Mouse (Mus musculus): ENCODE measurements at regions not wholly inside any gene's neighbourhood (a gene's known extent, or its start where the extent isn't known, plus 50 kb on each side); places are given as distances from the start of the nearest gene placed in this dataset.

- Histone ChIP-seq H3K27ac (replicated peaks) (no peak overlapping the region), H3K36me3 (no peaks in the 10 kb centered on the region), H3K4me3 (no peak overlapping the region), H3K4me1 (replicated peaks) (no peaks in the 10 kb centered on the region), H3K9me3 (no peaks in the 10 kb centered on the region), H3K9ac (no peak overlapping the region), H3K27me3 (no peaks in the 10 kb centered on the region), H3K4me2 (no peak overlapping the region)
- 62% methylated on average over 6 of the region's 6 CpGs for WGBS
- no peak for ATAC-seq (ENCODE audit: low FRiP score, low read depth)
These were observed 188.4 kb upstream of the Ipo5 start for GRCm38 (mm10) chr14:120722546-120723112.

- no peak for ATAC-seq (ENCODE audit: low FRiP score, low read depth)
- Histone ChIP-seq H3K4me3 (no peak overlapping the region), H3K4me2 (no peak overlapping the region), H3K36me3 (no peaks in the 10 kb centered on the region), H3K27ac (replicated peaks) (no peak overlapping the region), H3K4me1 (replicated peaks) (no peaks in the 10 kb centered on the region), H3K27me3 (no peaks in the 10 kb centered on the region), H3K9ac (no peak overlapping the region), H3K9me3 (no peaks in the 10 kb centered on the region)
- 92% methylated on average over 10 of the region's 10 CpGs for WGBS
These were observed 182.9 kb upstream of the Ipo5 start for GRCm38 (mm10) chr14:120728107-120728506.

- Histone ChIP-seq H3K9ac (no peak overlapping the region), H3K4me2 (no peak overlapping the region), H3K4me1 (replicated peaks) (no peaks in the 10 kb centered on the region), H3K9me3 (no peaks in the 10 kb centered on the region), H3K4me3 (no peak overlapping the region), H3K36me3 (no peaks in the 10 kb centered on the region), H3K27ac (replicated peaks) (no peak overlapping the region), H3K27me3 (no peaks in the 10 kb centered on the region)
- no peak for ATAC-seq (ENCODE audit: low FRiP score, low read depth)
- WGBS = 52% methylated on average over 3 of the region's 3 CpGs
These were observed 180.8 kb upstream of the Ipo5 start for GRCm38 (mm10) chr14:120730226-120730625.

- ATAC-seq (ENCODE audit: low FRiP score, low read depth) = no peak
- Histone ChIP-seq H3K9me3 (no peaks in the 10 kb centered on the region), H3K27me3 (no peaks in the 10 kb centered on the region), H3K4me3 (no peak overlapping the region), H3K36me3 (no peaks in the 10 kb centered on the region), H3K9ac (no peak overlapping the region), H3K27ac (replicated peaks) (no peak overlapping the region), H3K4me1 (replicated peaks) (no peaks in the 10 kb centered on the region), H3K4me2 (no peak overlapping the region)
- 70% methylated on average over 7 of the region's 7 CpGs for WGBS
These were observed 179.2 kb upstream of the Ipo5 start for GRCm38 (mm10) chr14:120731679-120732281.

GRCm38 (mm10) chr14:120732400-120733138 lies 178.5 kb upstream of the Ipo5 start:
- ATAC-seq (ENCODE audit: low FRiP score, low read depth) = no peak
- Histone ChIP-seq H3K36me3 (no peaks in the 10 kb centered on the region), H3K9me3 (no peaks in the 10 kb centered on the region), H3K4me2 (no peak overlapping the region), H3K4me3 (no peak overlapping the region), H3K27me3 (no peaks in the 10 kb centered on the region), H3K27ac (replicated peaks) (no peak overlapping the region), H3K9ac (no peak overlapping the region), H3K4me1 (replicated peaks) (no peaks in the 10 kb centered on the region)
- 61% methylated on average over 15 of the region's 15 CpGs for WGBS

- ATAC-seq (ENCODE audit: low FRiP score, low read depth) = no peak
- no peaks in the 10 kb centered on the region for H3K9me3 ChIP-seq
- H3K9ac ChIP-seq = no peak overlapping the region
- H3K27ac ChIP-seq (replicated peaks) = no peak overlapping the region
- no peak overlapping the region for H3K4me2 ChIP-seq
- no peaks in the 10 kb centered on the region for H3K36me3 ChIP-seq
- no peaks in the 10 kb centered on the region for H3K4me1 ChIP-seq (replicated peaks)
- no peak overlapping the region for H3K4me3 ChIP-seq
- no peaks in the 10 kb centered on the region for H3K27me3 ChIP-seq
- 94% methylated on average over 5 of the region's 5 CpGs for WGBS
These were observed 169.5 kb upstream of the Ipo5 start for GRCm38 (mm10) chr14:120741492-120742054.

GRCm38 (mm10) chr14:120754011-120754410 lies 157.0 kb upstream of the Ipo5 start:
- H3K27me3 ChIP-seq = no peaks in the 10 kb centered on the region
- no peaks in the 10 kb centered on the region for H3K36me3 ChIP-seq
- no peaks in the 10 kb centered on the region for H3K4me1 ChIP-seq (replicated peaks)
- H3K9me3 ChIP-seq = no peaks in the 10 kb centered on the region
- no peak overlapping the region for H3K9ac ChIP-seq
- 70% methylated on average over 1 of the region's 1 CpGs for WGBS
- no peak overlapping the region for H3K27ac ChIP-seq (replicated peaks)
- ATAC-seq (ENCODE audit: low FRiP score, low read depth) = no peak
- no peak overlapping the region for H3K4me2 ChIP-seq
- H3K4me3 ChIP-seq = no peak overlapping the region

GRCm38 (mm10) chr14:120755389-120755788 lies 155.6 kb upstream of the Ipo5 start:
- Histone ChIP-seq H3K4me1 (replicated peaks) (no peaks in the 10 kb centered on the region), H3K36me3 (no peaks in the 10 kb centered on the region), H3K27me3 (no peaks in the 10 kb centered on the region), H3K4me3 (no peak overlapping the region), H3K4me2 (no peak overlapping the region), H3K9ac (no peak overlapping the region), H3K27ac (replicated peaks) (no peak overlapping the region), H3K9me3 (no peaks in the 10 kb centered on the region)
- ATAC-seq (ENCODE audit: low FRiP score, low read depth) = no peak
- 74% methylated on average over 10 of the region's 10 CpGs for WGBS

GRCm38 (mm10) chr14:120758200-120758830 lies 152.7 kb upstream of the Ipo5 start:
- Histone ChIP-seq H3K9ac (no peak overlapping the region), H3K9me3 (no peaks in the 10 kb centered on the region), H3K27ac (replicated peaks) (no peak overlapping the region), H3K27me3 (no peaks in the 10 kb centered on the region), H3K36me3 (no peaks in the 10 kb centered on the region), H3K4me3 (no peak overlapping the region), H3K4me1 (replicated peaks) (no peaks in the 10 kb centered on the region), H3K4me2 (no peak overlapping the region)
- ATAC-seq (ENCODE audit: low FRiP score, low read depth) = no peak
- WGBS = 59% methylated on average over 14 of the region's 14 CpGs

GRCm38 (mm10) chr14:120762168-120762567 lies 148.9 kb upstream of the Ipo5 start:
- H3K27ac ChIP-seq (replicated peaks) = no peak overlapping the region
- H3K36me3 ChIP-seq = no peaks in the 10 kb centered on the region
- no peaks in the 10 kb centered on the region for H3K27me3 ChIP-seq
- no peak overlapping the region for H3K9ac ChIP-seq
- H3K4me3 ChIP-seq = no peak overlapping the region
- no peak for ATAC-seq (ENCODE audit: low FRiP score, low read depth)
- WGBS = 80% methylated on average over 7 of the region's 7 CpGs
- H3K4me2 ChIP-seq = no peak overlapping the region
- no peaks in the 10 kb centered on the region for H3K9me3 ChIP-seq
- H3K4me1 ChIP-seq (replicated peaks) = no peaks in the 10 kb centered on the region

GRCm38 (mm10) chr14:120762733-120763132 lies 148.3 kb upstream of the Ipo5 start:
- no peaks in the 10 kb centered on the region for H3K36me3 ChIP-seq
- no peaks in the 10 kb centered on the region for H3K27me3 ChIP-seq
- no peak for ATAC-seq (ENCODE audit: low FRiP score, low read depth)
- H3K4me2 ChIP-seq = no peak overlapping the region
- H3K9me3 ChIP-seq = no peaks in the 10 kb centered on the region
- no peak overlapping the region for H3K9ac ChIP-seq
- H3K4me1 ChIP-seq (replicated peaks) = no peaks in the 10 kb centered on the region
- 74% methylated on average over 11 of the region's 11 CpGs for WGBS
- no peak overlapping the region for H3K4me3 ChIP-seq
- no peak overlapping the region for H3K27ac ChIP-seq (replicated peaks)

- Histone ChIP-seq H3K4me3 (no peak overlapping the region), H3K27ac (replicated peaks) (no peak overlapping the region)
- 84% methylated on average over 5 of the region's 5 CpGs for WGBS
These were observed 147.2 kb upstream of the Ipo5 start for GRCm38 (mm10) chr14:120763796-120764195.

More at GRCm38 (mm10) chr14:120763796-120764195, 147.2 kb upstream of the Ipo5 start:
- no peaks in the 10 kb centered on the region for H3K4me1 ChIP-seq (replicated peaks)
- no peaks in the 10 kb centered on the region for H3K9me3 ChIP-seq
- H3K36me3 ChIP-seq = no peaks in the 10 kb centered on the region
- no peak for ATAC-seq (ENCODE audit: low FRiP score, low read depth)
- H3K9ac ChIP-seq = no peak overlapping the region
- no peaks in the 10 kb centered on the region for H3K27me3 ChIP-seq
- no peak overlapping the region for H3K4me2 ChIP-seq
